Mouse (Mus musculus): ENCODE results near the gene Mettl9.
A peak's percentile ranks its signal among the peaks of the same experiment; 100 is the strongest.

Gene Mettl9

GRCm38 (mm10) chr7:121044251-121044650, 10.0 kb downstream of the Mettl9 start:
- DNase-seq (ENCODE audit: low spot score) = no peak

GRCm38 (mm10) chr7:121045671-121046453, 11.6 kb downstream of the Mettl9 start:
- no peak for DNase-seq (ENCODE audit: low spot score)

- DNase-seq (ENCODE audit: low spot score) = no peak
Observed at GRCm38 (mm10) chr7:121047624-121048023, 13.4 kb downstream of the Mettl9 start.

GRCm38 (mm10) chr7:121053071-121053470, 18.8 kb downstream of the Mettl9 start:
- DNase-seq (ENCODE audit: low spot score) = no peak

GRCm38 (mm10) chr7:121059477-121060218, 25.4 kb downstream of the Mettl9 start:
- DNase-seq (ENCODE audit: low spot score) = no peak

GRCm38 (mm10) chr7:121064309-121064708, 30.1 kb downstream of the Mettl9 start:
- no peak for DNase-seq (ENCODE audit: low spot score)

GRCm38 (mm10) chr7:121071276-121071675, 37.0 kb downstream of the Mettl9 start:
- no peak for DNase-seq (ENCODE audit: low spot score)

- DNase-seq (ENCODE audit: low spot score) = no peak
Observed at GRCm38 (mm10) chr7:121072506-121072905, 38.3 kb downstream of the Mettl9 start.

- DNase-seq (ENCODE audit: low spot score) = peak; percentile 21
Observed at GRCm38 (mm10) chr7:121074281-121074680, 40.0 kb downstream of the Mettl9 start, which contains the start of gene Igsf6. Igsf6 (minus strand) TSS chr7:121074572.

GRCm38 (mm10) chr7:121074801-121075400, 40.7 kb downstream of the Mettl9 start:
- DNase-seq (ENCODE audit: low spot score) = no peak

GRCm38 (mm10) chr7:121075416-121075815, 41.2 kb downstream of the Mettl9 start:
- DNase-seq (ENCODE audit: low spot score) = no peak

GRCm38 (mm10) chr7:121077311-121077710, 43.1 kb downstream of the Mettl9 start:
- no peak for DNase-seq (ENCODE audit: low spot score)

- DNase-seq (ENCODE audit: low spot score) = peak; percentile 61
Observed at GRCm38 (mm10) chr7:121077829-121078228, 43.6 kb downstream of the Mettl9 start.

- DNase-seq (ENCODE audit: low spot score) = no peak
Observed at GRCm38 (mm10) chr7:121081350-121081749, 47.1 kb downstream of the Mettl9 start, which contains the start of gene Otoa. Otoa (plus strand) TSS chr7:121081650.

- no peak for DNase-seq (ENCODE audit: low spot score)
Observed at GRCm38 (mm10) chr7:121081816-121082215, 47.6 kb downstream of the Mettl9 start.

- no peak for DNase-seq (ENCODE audit: low spot score)
Observed at GRCm38 (mm10) chr7:121082949-121083513, 48.8 kb downstream of the Mettl9 start.

GRCm38 (mm10) chr7:121084840-121085453, 50.7 kb downstream of the Mettl9 start:
- DNase-seq (ENCODE audit: low spot score) = no peak

- no peak for DNase-seq (ENCODE audit: low spot score)
Observed at GRCm38 (mm10) chr7:121085500-121085899, 51.3 kb downstream of the Mettl9 start.

GRCm38 (mm10) chr7:121088745-121089144, 54.5 kb downstream of the Mettl9 start:
- DNase-seq (ENCODE audit: low spot score) = no peak

- DNase-seq (ENCODE audit: low spot score) = no peak
Observed at GRCm38 (mm10) chr7:121090748-121091147, 56.5 kb downstream of the Mettl9 start.

GRCm38 (mm10) chr7:121093026-121093425, 58.8 kb downstream of the Mettl9 start:
- no peak for DNase-seq (ENCODE audit: low spot score)
